Mouse (Mus musculus) liver, embryonic 12.5 days (tissue): Measurements from ENCODE around the gene Slc22a27. TPM values are rescaled to one million over a fixed set of nuclear protein-coding genes. Genes with fewer than 3 reads are reported as not detected.
"Not testable (repeated sequence)": the region's sequence is repeated elsewhere in the genome, so short reads cannot be mapped to it uniquely, and the experiment has no call there.

Experiments used
- ATAC-seq: fragments of 200-750 bp; cut with Nextera tagmentation; 2 replicates; pipeline ENCODE4 v1.8.0; 2017; ENCODE audit warnings: moderate number of reproducible peaks, mild to moderate bottlenecking, moderate library complexity
- H3K27ac ChIP-seq: fragments of 300-500 bp; sonication (generic); 2 replicates; pipeline ENCODE4 v1.5.1; 2016; ENCODE audit warnings: mild to moderate bottlenecking
- H3K27me3 ChIP-seq: fragments of 300-500 bp; sonication (generic); replicated peaks from 2 replicates; pipeline ENCODE4 v1.6.1; 2016; ENCODE audit warnings: mild to moderate bottlenecking, moderate library complexity
- H3K36me3 ChIP-seq: fragments of 300-500 bp; sonication (generic); 2 replicates; pipeline ENCODE4 v1.6.1; 2016; ENCODE audit warnings: mild to moderate bottlenecking, moderate library complexity
- H3K4me1 ChIP-seq: fragments of 300-500 bp; sonication (generic); 2 replicates; pipeline ENCODE4 v1.6.1; 2016
- H3K4me2 ChIP-seq: fragments of 300-500 bp; sonication (generic); 2 replicates; pipeline ENCODE4 v1.6.1; 2016; ENCODE audit warnings: mild to moderate bottlenecking, moderate library complexity
- H3K4me3 ChIP-seq: fragments of 300-500 bp; sonication (generic); 2 replicates; pipeline ENCODE4 v1.5.1; 2016; ENCODE audit warnings: mild to moderate bottlenecking, moderate library complexity
- H3K9ac ChIP-seq: fragments of 300-500 bp; sonication (generic); 2 replicates; pipeline ENCODE4 v1.6.1; 2016; ENCODE audit warnings: mild to moderate bottlenecking, moderate library complexity
- H3K9me3 ChIP-seq: fragments of 300-500 bp; sonication (generic); replicated peaks from 2 replicates; pipeline ENCODE4 v1.6.1; 2016; ENCODE audit warnings: mild to moderate bottlenecking, moderate library complexity
- WGBS: fragments of 180-500 bp; shearing (Covaris S2); methylation state at CpG from one replicate; pipeline ENCODE4 v1.1.7; 2016; ENCODE audit not compliant: insufficient replicate concordance; 5-methylcytosine and 5-hydroxymethylcytosine counted together
- microRNA-seq: library from miRNA; unstranded; fragments of <30 nt; microRNA quantifications from one replicate; pipeline ENCODE4, GENCODE M21; 2017
- polyA plus RNA-seq: library from polyadenylated mRNA; unstranded; fragments of >200 nt; fragmentation: Nextera tagmentation; extraction: Ambion mirVana; gene quantifications from 2 replicates; pipeline ENCODE4 v1.2.1, GENCODE M21; 2016

Slc22a27 gene
- polyA plus RNA-seq: not detected in 2 replicates

GRCm38 (mm10) chr19:7965927-7966326 is at the start of gene Slc22a27:
Slc22a27 (minus strand) TSS chr19:7966027.
- not testable (repeated sequence) for H3K27me3 ChIP-seq, H3K27ac ChIP-seq, H3K36me3 ChIP-seq, ATAC-seq, H3K4me3 ChIP-seq, H3K4me1 ChIP-seq, H3K4me2 ChIP-seq, H3K9ac ChIP-seq, H3K9me3 ChIP-seq
- WGBS: 38% methylated on average over 5 of the region's 5 CpGs

GRCm38 (mm10) chr19:8011596-8011995 is 45.8 kb upstream of the Slc22a27 start:
- not testable (repeated sequence) for H3K36me3 ChIP-seq, H3K9ac ChIP-seq, H3K4me2 ChIP-seq, H3K27ac ChIP-seq, H3K4me3 ChIP-seq, H3K4me1 ChIP-seq, ATAC-seq, H3K27me3 ChIP-seq
- H3K9me3 ChIP-seq: peaks cover 12% of the 10 kb centered on the region
- WGBS: 71% methylated on average over 9 of the region's 9 CpGs

GRCm38 (mm10) chr19:8009086-8009485 is 43.3 kb upstream of the Slc22a27 start:
- H3K4me1 ChIP-seq: not testable (repeated sequence)
- WGBS: 74% methylated on average over 6 of the region's 6 CpGs
- peaks cover 12% of the 10 kb centered on the region for H3K9me3 ChIP-seq

GRCm38 (mm10) chr19:7968703-7969102 is 2.9 kb upstream of the Slc22a27 start:
- Histone ChIP-seq H3K4me3 (no peak overlapping the region), H3K27me3 (no peaks in the 10 kb centered on the region), H3K27ac (no peak overlapping the region), H3K4me1 (no peaks in the 10 kb centered on the region), H3K36me3 (no peaks in the 10 kb centered on the region), H3K9ac (no peak overlapping the region), H3K9me3 (no peaks in the 10 kb centered on the region), H3K4me2 (no peak overlapping the region)
- no peak for ATAC-seq
- 59% methylated on average over 2 of the region's 2 CpGs for WGBS

More at GRCm38 (mm10) chr19:8009086-8009485, 43.3 kb upstream of the Slc22a27 start:
- not testable (repeated sequence) for H3K36me3 ChIP-seq, H3K4me3 ChIP-seq, H3K4me2 ChIP-seq, ATAC-seq, H3K27me3 ChIP-seq, H3K27ac ChIP-seq, H3K9ac ChIP-seq

GRCm38 (mm10) chr19:7966550-7966949 is 723 bp upstream of the Slc22a27 start:
- not testable (repeated sequence) for H3K36me3 ChIP-seq, H3K4me3 ChIP-seq, H3K4me2 ChIP-seq, H3K4me1 ChIP-seq, H3K27ac ChIP-seq, H3K27me3 ChIP-seq, ATAC-seq, H3K9ac ChIP-seq, H3K9me3 ChIP-seq
- 33% methylated on average over 1 of the region's 1 CpGs for WGBS

- not testable (repeated sequence) for H3K4me2 ChIP-seq, ATAC-seq, H3K9ac ChIP-seq, H3K4me1 ChIP-seq, H3K4me3 ChIP-seq, H3K27ac ChIP-seq, H3K36me3 ChIP-seq, H3K27me3 ChIP-seq
- WGBS: 81% methylated on average over 18 of the region's 18 CpGs
- H3K9me3 ChIP-seq: peaks cover 21% of the 10 kb centered on the region
These were observed 26.4 kb downstream of the Slc22a27 start for GRCm38 (mm10) chr19:7939391-7939790.

- H3K4me1 ChIP-seq: no peaks in the 10 kb centered on the region
- H3K27ac ChIP-seq: no peak overlapping the region
- H3K4me2 ChIP-seq: no peak overlapping the region
- 55% methylated on average over 1 of the region's 1 CpGs for WGBS
- H3K27me3 ChIP-seq: no peaks in the 10 kb centered on the region
- no peak overlapping the region for H3K9ac ChIP-seq
- H3K9me3 ChIP-seq: 0 out of 2 replicates have a peak, but pooled peaks cover 11% of the 10 kb centered on the region
- no peak overlapping the region for H3K4me3 ChIP-seq
- no peaks in the 10 kb centered on the region for H3K36me3 ChIP-seq
- no peak for ATAC-seq
These were observed 89.2 kb downstream of the Slc22a27 start for GRCm38 (mm10) chr19:7876626-7877025.

GRCm38 (mm10) chr19:7829851-7830250 is 136.0 kb downstream of the Slc22a27 start:
- no peak overlapping the region for H3K4me2 ChIP-seq
- no peak for ATAC-seq
- H3K9me3 ChIP-seq: peaks cover 5% of the 10 kb centered on the region
- no peak overlapping the region for H3K9ac ChIP-seq
- no peaks in the 10 kb centered on the region for H3K4me1 ChIP-seq
- H3K4me3 ChIP-seq: no peak overlapping the region
- no peak overlapping the region for H3K27ac ChIP-seq
- H3K36me3 ChIP-seq: no peaks in the 10 kb centered on the region
- WGBS: 46% methylated on average over 2 of the region's 2 CpGs
- H3K27me3 ChIP-seq: no peaks in the 10 kb centered on the region

Small RNA genes within 50 kb of the gene (microRNA-seq; reads per million reads assigned to microRNA genes)
- not detected for gene Gm24951

Other genes starting within 250 kb of the Slc22a27 start
- not detected in 2 replicates for gene Slc22a26, start 163.4 kb downstream of the Slc22a27 start, polyA plus RNA-seq
- gene Slc22a28, start 166.0 kb upstream of the Slc22a27 start, polyA plus RNA-seq: not detected in 2 replicates